Mouse (Mus musculus) left cerebral cortex, postnatal 36 days (tissue): ENCODE data around the gene Depdc1b. TPM values are rescaled to one million over a fixed set of nuclear protein-coding genes. Genes with fewer than 3 reads are reported as not detected.

Experiments used
- DNase-seq, 2 experiments: peaks; one replicate each; pipeline ENCODE4 v3.0.0; 2021 to 2022; ENCODE audit warnings: low spot score in 2 of 2, mixed read lengths in 1 of 2
- intact Hi-C: fragments of 180-260 bp; cut with DNase I; formaldehyde crosslinking; loops from one replicate; pipeline ENCODE4 v1.15.1; 2025
- total RNA-seq, 2 experiments: library from RNA; stranded (reverse); gene quantifications; 2 replicates each; pipeline ENCODE4 v1.2.3; 2021

Depdc1b gene
- total RNA-seq, 2 experiments from 2014 or later, result 0.32 to 0.91 TPM

GRCm38 (mm10) chr13:108304680-108305079 is 11.5 kb upstream of the Depdc1b start:
- intact Hi-C loops, result no loop called here
- DNase-seq, result no peak

- DNase-seq, result no peak
- intact Hi-C loops, result loop anchor here (5.0 kb wide), 1 partner anchor 99 kb away; no protein-coding TSS in a partner anchor
These were observed 363 bp downstream of the Depdc1b start for GRCm38 (mm10) chr13:108316487-108316903.

GRCm38 (mm10) chr13:108317414-108317813 is 1.3 kb downstream of the Depdc1b start:
- DNase-seq, result no peak
- intact Hi-C loops, result loop anchor here (5.0 kb wide), 1 partner anchor 100 kb away; no protein-coding TSS in a partner anchor

- DNase-seq, result no peak
- intact Hi-C loops, result loop anchor here (5.0 kb wide), 1 partner anchor 102 kb away; no protein-coding TSS in a partner anchor
These were observed 2.9 kb downstream of the Depdc1b start for GRCm38 (mm10) chr13:108319028-108319427.

GRCm38 (mm10) chr13:108320216-108320615 is 4.1 kb downstream of the Depdc1b start:
- no peak for DNase-seq
- intact Hi-C loops, result loop anchor here (10.0 kb wide), 1 partner anchor 995 kb away; no protein-coding TSS in a partner anchor

GRCm38 (mm10) chr13:108322466-108322865 is 6.3 kb downstream of the Depdc1b start:
- no peak for DNase-seq
- intact Hi-C loops, result loop anchor here (10.0 kb wide), 1 partner anchor 998 kb away; no protein-coding TSS in a partner anchor

- intact Hi-C loops, result loop anchor here (10.0 kb wide), 1 partner anchor 999 kb away; no protein-coding TSS in a partner anchor
These were observed 7.2 kb downstream of the Depdc1b start for GRCm38 (mm10) chr13:108323317-108323716.

GRCm38 (mm10) chr13:108323866-108324829 is 8.0 kb downstream of the Depdc1b start:
- intact Hi-C loops, result loop anchor here (10.0 kb wide), 1 partner anchor 999 kb away; no protein-coding TSS in a partner anchor
- no peak for DNase-seq

More at GRCm38 (mm10) chr13:108323317-108323716, 7.2 kb downstream of the Depdc1b start:
- DNase-seq, result no peak

- no peak for DNase-seq
- intact Hi-C loops, result loop anchor here (5.0 to 10.0 kb wide), 2 partner anchors 114 to 1001 kb away; partner anchors contain the start of gene Elovl7
These were observed 9.7 kb downstream of the Depdc1b start for GRCm38 (mm10) chr13:108325871-108326270.

GRCm38 (mm10) chr13:108326351-108326750 is 10.2 kb downstream of the Depdc1b start:
- intact Hi-C loops, result loop anchor here (5.0 to 10.0 kb wide), 2 partner anchors 114 to 1002 kb away; partner anchors contain the start of gene Elovl7
- no peak for DNase-seq

GRCm38 (mm10) chr13:108327047-108327446 is 10.9 kb downstream of the Depdc1b start:
- intact Hi-C loops, result loop anchor here (5.0 to 10.0 kb wide), 2 partner anchors 115 to 1002 kb away; partner anchors contain the start of gene Elovl7
- DNase-seq, result no peak

- DNase-seq, result no peak
- intact Hi-C loops, result loop anchor here (1.0 to 10.0 kb wide), 3 partner anchors 116 to 1004 kb away; partner anchors contain the start of gene Elovl7
These were observed 12.5 kb downstream of the Depdc1b start for GRCm38 (mm10) chr13:108328406-108329180.

GRCm38 (mm10) chr13:108329693-108330092 is 13.6 kb downstream of the Depdc1b start:
- DNase-seq, result no peak
- intact Hi-C loops, result loop anchor here (1.0 to 10.0 kb wide), 3 partner anchors 117 to 1005 kb away; partner anchors contain the start of gene Elovl7

GRCm38 (mm10) chr13:108335257-108336003 is 19.3 kb downstream of the Depdc1b start:
- no peak for DNase-seq
- intact Hi-C loops, result no loop called here

GRCm38 (mm10) chr13:108336192-108336591 is 20.1 kb downstream of the Depdc1b start:
- no peak for DNase-seq
- intact Hi-C loops, result no loop called here

- intact Hi-C loops, result no loop called here
- DNase-seq, result no peak
These were observed 21.2 kb downstream of the Depdc1b start for GRCm38 (mm10) chr13:108337340-108337739.

- intact Hi-C loops, result no loop called here
- DNase-seq, result no peak
These were observed 22.1 kb downstream of the Depdc1b start for GRCm38 (mm10) chr13:108338076-108338836.
